Mouse (Mus musculus) neural tube, embryonic 12.5 days (tissue): ENCODE measurements around the gene Dlx3. TPM values are rescaled to one million over a fixed set of nuclear protein-coding genes. Genes with fewer than 3 reads are reported as not detected.

Source experiments
- ATAC-seq: fragments of 200-750 bp; cut with Nextera tagmentation; 2 replicates; pipeline ENCODE4 v1.8.0; 2017; ENCODE audit warnings: low read depth, mild to moderate bottlenecking, moderate TSS enrichment, moderate library complexity; ENCODE audit not compliant: low FRiP score
- H3K27ac ChIP-seq: fragments of 300-500 bp; sonication (generic); 2 replicates; pipeline ENCODE4 v1.5.1; 2016
- H3K27me3 ChIP-seq: fragments of 300-500 bp; sonication (generic); replicated peaks from 2 replicates; pipeline ENCODE4 v1.6.1; 2016; ENCODE audit warnings: mild to moderate bottlenecking
- H3K36me3 ChIP-seq: fragments of 300-500 bp; sonication (generic); 2 replicates; pipeline ENCODE4 v1.6.1; 2016; ENCODE audit warnings: mild to moderate bottlenecking
- H3K4me1 ChIP-seq: fragments of 300-500 bp; sonication (generic); 2 replicates; pipeline ENCODE4 v1.6.1; 2016
- H3K4me2 ChIP-seq: fragments of 300-500 bp; sonication (generic); replicated peaks from 2 replicates; pipeline ENCODE4 v1.6.1; 2016; ENCODE audit warnings: mild to moderate bottlenecking
- H3K4me3 ChIP-seq: fragments of 300-500 bp; sonication (generic); 2 replicates; pipeline ENCODE4 v1.5.1; 2016
- H3K9ac ChIP-seq: fragments of 300-500 bp; sonication (generic); 2 replicates; pipeline ENCODE4 v1.6.1; 2016; ENCODE audit warnings: mild to moderate bottlenecking
- H3K9me3 ChIP-seq: fragments of 300-500 bp; sonication (generic); 2 replicates; pipeline ENCODE4 v1.6.1; 2016; ENCODE audit warnings: mild to moderate bottlenecking
- WGBS: fragments of 180-500 bp; shearing (Covaris S2); methylation state at CpG from one replicate; pipeline ENCODE4 v1.1.7; 2016; 5-methylcytosine and 5-hydroxymethylcytosine counted together
- polyA plus RNA-seq: library from polyadenylated mRNA; unstranded; fragments of >200 nt; fragmentation: Nextera tagmentation; extraction: Ambion mirVana; gene quantifications from 2 replicates; pipeline ENCODE4 v1.2.1, GENCODE M21; 2016

Gene Dlx3
- polyA plus RNA-seq, 1 experiment from 2014 or later = 0.81 TPM

- 76% methylated on average over 5 of the region's 5 CpGs for WGBS
- H3K9ac ChIP-seq = no peak overlapping the region
- H3K27me3 ChIP-seq = peaks cover 57% of the 10 kb centered on the region
Measured at GRCm38 (mm10) chr11:95153681-95154080, 33.8 kb downstream of the Dlx3 start.

GRCm38 (mm10) chr11:95155511-95155910 lies 35.6 kb downstream of the Dlx3 start:
- Histone ChIP-seq H3K36me3 (no peaks in the 10 kb centered on the region), H3K27me3 (peaks cover 38% of the 10 kb centered on the region), H3K27ac (no peak overlapping the region), H3K4me1 (no peaks in the 10 kb centered on the region), H3K9me3 (no peaks in the 10 kb centered on the region), H3K9ac (no peak overlapping the region), H3K4me3 (no peak overlapping the region), H3K4me2 (no peak overlapping the region)
- 90% methylated on average over 2 of the region's 2 CpGs for WGBS
- ATAC-seq = no peak

More at GRCm38 (mm10) chr11:95153681-95154080, 33.8 kb downstream of the Dlx3 start:
- H3K9me3 ChIP-seq = no peaks in the 10 kb centered on the region
- H3K27ac ChIP-seq = no peak overlapping the region
- ATAC-seq = no peak
- no peaks in the 10 kb centered on the region for H3K36me3 ChIP-seq
- H3K4me1 ChIP-seq = no peaks in the 10 kb centered on the region
- no peak overlapping the region for H3K4me2 ChIP-seq
- H3K4me3 ChIP-seq = no peak overlapping the region

- ATAC-seq = no peak
- Histone ChIP-seq H3K9me3 (no peaks in the 10 kb centered on the region), H3K36me3 (no peaks in the 10 kb centered on the region), H3K4me3 (no peak overlapping the region), H3K4me2 (no peak overlapping the region), H3K27ac (no peak overlapping the region), H3K27me3 (peaks cover 20% of the 10 kb centered on the region), H3K4me1 (no peaks in the 10 kb centered on the region), H3K9ac (no peak overlapping the region)
- 56% methylated on average over 5 of the region's 5 CpGs for WGBS
Measured at GRCm38 (mm10) chr11:95157356-95157755, 37.4 kb downstream of the Dlx3 start.

GRCm38 (mm10) chr11:95157872-95158271 lies 38.0 kb downstream of the Dlx3 start:
- no peaks in the 10 kb centered on the region for H3K9me3 ChIP-seq
- ATAC-seq = no peak
- 75% methylated on average over 5 of the region's 5 CpGs for WGBS
- no peak overlapping the region for H3K4me3 ChIP-seq
- H3K27ac ChIP-seq = no peak overlapping the region
- no peak overlapping the region for H3K4me2 ChIP-seq
- H3K36me3 ChIP-seq = no peaks in the 10 kb centered on the region
- H3K27me3 ChIP-seq = peaks cover 16% of the 10 kb centered on the region
- H3K9ac ChIP-seq = no peak overlapping the region
- H3K4me1 ChIP-seq = no peaks in the 10 kb centered on the region

GRCm38 (mm10) chr11:95159763-95160371 lies 39.9 kb downstream of the Dlx3 start:
- WGBS = 81% methylated on average over 8 of the region's 8 CpGs
- Histone ChIP-seq H3K4me1 (no peaks in the 10 kb centered on the region), H3K9me3 (no peaks in the 10 kb centered on the region), H3K4me3 (no peak overlapping the region), H3K4me2 (no peak overlapping the region), H3K27me3 (peaks cover 6% of the 10 kb centered on the region; the same call in 1 of the 2 replicates), H3K36me3 (no peaks in the 10 kb centered on the region), H3K27ac (no peak overlapping the region), H3K9ac (no peak overlapping the region)
- ATAC-seq = no peak

- Histone ChIP-seq H3K27me3 (no peaks in the 10 kb centered on the region; the same call in 1 of the 2 replicates), H3K27ac (no peak overlapping the region), H3K4me2 (no peak overlapping the region), H3K4me3 (no peak overlapping the region), H3K9ac (no peak overlapping the region), H3K36me3 (no peaks in the 10 kb centered on the region), H3K9me3 (no peaks in the 10 kb centered on the region), H3K4me1 (no peaks in the 10 kb centered on the region)
- ATAC-seq = no peak
- 46% methylated on average over 7 of the region's 7 CpGs for WGBS
Measured at GRCm38 (mm10) chr11:95160693-95161092, 40.8 kb downstream of the Dlx3 start.

- H3K9me3 ChIP-seq = no peaks in the 10 kb centered on the region
- no peaks in the 10 kb centered on the region; the same call in 1 of the 2 replicates for H3K27me3 ChIP-seq
- H3K4me1 ChIP-seq = no peaks in the 10 kb centered on the region
- no peak overlapping the region for H3K9ac ChIP-seq
- no peak for ATAC-seq
- WGBS = 68% methylated on average over 4 of the region's 4 CpGs
- no peaks in the 10 kb centered on the region for H3K36me3 ChIP-seq
- no peak overlapping the region for H3K4me2 ChIP-seq
- no peak overlapping the region for H3K4me3 ChIP-seq
- H3K27ac ChIP-seq = no peak overlapping the region
Measured at GRCm38 (mm10) chr11:95161708-95162107, 41.8 kb downstream of the Dlx3 start.

GRCm38 (mm10) chr11:95165857-95166256 lies 45.9 kb downstream of the Dlx3 start:
- Histone ChIP-seq H3K4me1 (no peaks in the 10 kb centered on the region), H3K27ac (no peak overlapping the region), H3K9me3 (no peaks in the 10 kb centered on the region), H3K9ac (no peak overlapping the region), H3K36me3 (no peaks in the 10 kb centered on the region), H3K4me2 (no peak overlapping the region), H3K27me3 (no peaks in the 10 kb centered on the region; the same call in 1 of the 2 replicates), H3K4me3 (no peak overlapping the region)
- no peak for ATAC-seq
- WGBS = 83% methylated on average over 5 of the region's 5 CpGs

Other genes with a start within 250 kb of the Dlx3 start
- gene Col1a1, start 183.9 kb upstream of the Dlx3 start, polyA plus RNA-seq = 209 and 219 TPM in 2 replicates
- gene Hils1, start 152.5 kb upstream of the Dlx3 start, polyA plus RNA-seq = not detected in 2 replicates
- gene Sgca, start 143.8 kb upstream of the Dlx3 start, polyA plus RNA-seq = 0.80 and 0.90 TPM in 2 replicates
- 18.2 and 19.7 TPM in 2 replicates for gene Ppp1r9b, start 129.1 kb upstream of the Dlx3 start, polyA plus RNA-seq
- 101 and 106 TPM in 2 replicates for gene Samd14, start 110.2 kb upstream of the Dlx3 start, polyA plus RNA-seq
- 20.5 and 20.6 TPM in 2 replicates for gene Pdk2, start 78.8 kb upstream of the Dlx3 start, polyA plus RNA-seq
- 7.6 and 9.3 TPM in 2 replicates for gene Itga3, start 43.3 kb upstream of the Dlx3 start, polyA plus RNA-seq
- gene Dlx4, start 26.1 kb downstream of the Dlx3 start, polyA plus RNA-seq = 0.10 and 0.22 TPM in 2 replicates
- 0.15 TPM in 1 of 2 replicates, not detected in the other for gene Tac4, start 141.4 kb downstream of the Dlx3 start, polyA plus RNA-seq
- gene Kat7, start 190.1 kb downstream of the Dlx3 start, polyA plus RNA-seq = 69.8 and 72.4 TPM in 2 replicates
- 8.7 and 9.4 TPM in 2 replicates for gene Fam117a, start 216.9 kb downstream of the Dlx3 start, polyA plus RNA-seq